Mouse (Mus musculus) hindbrain, embryonic 11.5 days (tissue): ENCODE measurements around the gene Thbs4. TPM values are rescaled to one million over a fixed set of nuclear protein-coding genes. Genes with fewer than 3 reads are reported as not detected.

Experiments used
- ATAC-seq: fragments of 200-750 bp; cut with Nextera tagmentation; 2 replicates; pipeline ENCODE4 v1.8.0; 2017; ENCODE audit warnings: mild to moderate bottlenecking, moderate TSS enrichment, moderate library complexity; ENCODE audit not compliant: low FRiP score
- DNase-seq: peaks from one replicate; pipeline ENCODE4 v3.0.0-alpha.2; 2015; ENCODE audit warnings: low spot score
- H3K27ac ChIP-seq: fragments of 300-500 bp; sonication (generic); 2 replicates; pipeline ENCODE4 v1.5.1; 2014; ENCODE audit warnings: mild to moderate bottlenecking, low read depth, low read length
- H3K27me3 ChIP-seq: fragments of 300-500 bp; sonication (generic); 2 replicates; pipeline ENCODE4 v1.6.1; 2014; ENCODE audit warnings: mild to moderate bottlenecking, low read length, moderate library complexity, mixed read lengths; ENCODE audit not compliant: control insufficient read depth, insufficient read depth
- H3K36me3 ChIP-seq: fragments of 300-500 bp; sonication (generic); 2 replicates; pipeline ENCODE4 v1.6.1; 2014; ENCODE audit warnings: mild to moderate bottlenecking, low read length, moderate library complexity, mixed read lengths; ENCODE audit not compliant: control insufficient read depth, insufficient read depth
- H3K4me1 ChIP-seq: fragments of 300-500 bp; sonication (generic); replicated peaks from 2 replicates; pipeline ENCODE4 v1.6.1; 2014; ENCODE audit warnings: low read length, mixed read lengths; ENCODE audit not compliant: control insufficient read depth, insufficient read depth
- H3K4me2 ChIP-seq: fragments of 300-500 bp; sonication (generic); replicated peaks from 2 replicates; pipeline ENCODE4 v1.6.1; 2014; ENCODE audit warnings: mild to moderate bottlenecking, low read depth, low read length
- H3K4me3 ChIP-seq: fragments of 300-500 bp; sonication (generic); 2 replicates; pipeline ENCODE4 v1.5.1; 2014; ENCODE audit warnings: low read depth, low read length
- H3K9ac ChIP-seq: fragments of 300-500 bp; sonication (generic); 2 replicates; pipeline ENCODE4 v1.6.1; 2014; ENCODE audit warnings: low read depth, low read length
- H3K9me3 ChIP-seq: fragments of 300-500 bp; sonication (generic); 2 replicates; pipeline ENCODE4 v1.6.1; 2016; ENCODE audit warnings: low read length; ENCODE audit not compliant: control insufficient read depth
- WGBS: fragments of 180-500 bp; shearing (Covaris S2); extraction: QIAGEN DNeasy Blood & Tissue Kit; methylation state at CpG from one replicate; pipeline ENCODE4 v1.1.7; 2014; 5-methylcytosine and 5-hydroxymethylcytosine counted together
- polyA plus RNA-seq: library from polyadenylated mRNA; unstranded; fragments of >200 nt; fragmentation: Nextera tagmentation; extraction: Ambion mirVana; gene quantifications from 2 replicates; pipeline ENCODE4 v1.2.1, GENCODE M21; 2014

Thbs4 gene
- polyA plus RNA-seq, 1 experiment from 2014 or later, result 2.1 TPM

DNA sequence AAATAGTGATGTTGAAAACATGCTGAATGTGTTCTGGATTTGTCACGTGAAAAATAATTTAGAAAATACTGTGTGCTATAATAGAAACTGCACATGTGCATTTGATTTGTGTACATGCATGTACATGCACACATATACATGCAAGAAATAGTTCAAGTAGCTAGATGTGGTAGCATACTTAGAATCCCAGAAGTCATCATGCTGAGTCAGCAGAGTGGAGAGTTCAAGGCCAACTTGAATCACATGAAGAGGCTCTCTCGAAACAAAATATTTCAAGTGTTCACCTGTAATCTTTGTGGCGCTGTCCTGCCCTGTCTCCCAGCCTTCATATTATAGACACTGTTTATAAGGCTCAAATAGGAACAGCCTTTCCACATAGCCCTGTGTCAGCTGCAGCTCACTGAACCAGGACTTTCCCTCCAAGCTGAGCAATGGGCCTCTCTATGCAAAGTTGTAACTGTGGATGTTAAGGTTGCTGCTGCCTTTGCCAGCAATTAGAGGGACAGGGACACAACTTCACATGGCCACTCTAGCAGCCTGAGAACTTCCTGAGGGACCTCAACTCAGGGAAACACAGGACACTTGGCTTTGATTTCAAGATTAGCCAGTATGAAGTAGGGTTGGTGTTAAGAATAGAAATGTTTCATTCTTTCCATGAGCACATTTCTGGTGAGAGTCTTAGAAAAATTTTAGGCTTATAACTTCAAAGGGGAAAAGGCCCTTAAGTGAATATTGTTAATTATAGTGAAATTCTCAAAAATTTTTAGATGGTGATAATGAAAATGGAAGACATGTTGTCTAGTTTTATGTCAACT lies 76.6 kb downstream of the Thbs4 start:
- Histone ChIP-seq H3K27me3 (no peaks in the 10 kb centered on the region), H3K4me3 (no peak overlapping the region), H3K9me3 (no peaks in the 10 kb centered on the region), H3K36me3 (no peaks in the 10 kb centered on the region), H3K9ac (no peak overlapping the region), H3K4me2 (no peak overlapping the region), H3K4me1 (no peaks in the 10 kb centered on the region), H3K27ac (no peak overlapping the region)
- 91% methylated on average over 3 of the region's 3 CpGs for WGBS
- ATAC-seq, result no peak
- DNase-seq, result no peak

DNA sequence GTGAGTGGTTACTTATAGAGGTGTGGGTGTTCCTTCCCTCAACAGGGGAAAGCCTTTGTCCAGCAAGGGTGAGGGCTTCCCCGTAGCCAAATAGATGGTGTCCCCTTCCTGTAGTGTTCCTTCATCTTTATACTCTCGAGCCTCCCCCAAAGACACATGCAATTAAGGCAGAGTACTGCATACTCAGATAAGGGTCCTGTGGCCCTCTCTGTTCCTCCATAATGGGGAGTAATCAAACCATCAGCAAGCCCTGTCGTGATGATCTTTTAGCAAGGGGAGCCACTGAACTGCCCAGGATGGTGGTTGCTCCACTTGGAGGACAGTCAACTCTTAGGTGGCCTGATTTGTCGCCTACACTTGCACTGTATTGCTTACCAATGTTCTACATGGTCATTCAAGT lies 82.0 kb downstream of the Thbs4 start:
- Histone ChIP-seq H3K4me2 (no peak overlapping the region), H3K27ac (no peak overlapping the region), H3K27me3 (no peaks in the 10 kb centered on the region), H3K36me3 (no peaks in the 10 kb centered on the region), H3K9ac (no peak overlapping the region), H3K4me3 (no peak overlapping the region), H3K9me3 (no peaks in the 10 kb centered on the region), H3K4me1 (no peaks in the 10 kb centered on the region; the same call in 1 of the 2 replicates)
- DNase-seq (no peak), ATAC-seq (no peak)
- 92% methylated on average over 4 of the region's 4 CpGs for WGBS

DNA sequence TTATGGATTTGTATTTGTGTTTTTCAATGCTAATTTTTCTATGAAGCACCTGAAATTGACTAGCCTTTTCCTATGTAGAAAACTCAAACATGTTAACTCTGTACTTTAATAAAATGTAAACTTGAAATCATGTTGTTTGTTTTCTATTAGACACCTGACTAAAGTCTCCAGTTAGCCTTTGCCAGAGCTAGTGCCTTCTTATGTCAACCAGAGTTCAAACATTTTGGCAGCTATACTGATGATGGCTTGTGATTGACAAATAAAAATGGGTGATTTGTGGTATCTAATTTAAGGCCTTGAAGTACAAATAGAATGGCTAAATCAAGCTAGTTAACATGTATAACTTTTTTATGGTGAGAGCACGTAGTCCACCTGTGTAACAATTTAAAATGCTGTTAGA lies 82.8 kb downstream of the Thbs4 start:
- ATAC-seq, result no peak
- no peak for DNase-seq
- Histone ChIP-seq H3K27me3 (no peaks in the 10 kb centered on the region), H3K9me3 (no peaks in the 10 kb centered on the region), H3K4me2 (no peak overlapping the region), H3K27ac (no peak overlapping the region), H3K9ac (no peak overlapping the region), H3K4me1 (no peaks in the 10 kb centered on the region; the same call in 1 of the 2 replicates), H3K4me3 (no peak overlapping the region), H3K36me3 (no peaks in the 10 kb centered on the region)
- 100% methylated on average over 1 of the region's 1 CpGs for WGBS

DNA sequence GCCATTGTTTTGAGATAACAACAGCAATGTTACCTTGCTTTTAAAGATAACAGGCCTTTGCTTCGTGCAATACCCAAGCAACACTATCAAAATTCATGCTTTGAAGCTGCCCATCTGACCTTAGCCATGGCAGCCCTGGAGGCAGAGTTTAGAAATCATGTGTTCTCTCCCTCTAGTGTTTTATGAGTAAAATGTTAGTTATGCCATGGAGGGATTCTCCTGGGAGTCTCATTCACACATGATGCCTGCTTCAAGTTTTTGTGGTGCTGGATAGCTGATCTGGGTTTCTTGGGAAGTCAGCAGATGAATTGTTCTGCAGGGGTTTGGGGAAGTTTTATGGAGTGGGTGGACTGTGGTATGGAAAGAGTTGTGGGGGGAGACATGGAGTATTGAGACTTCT lies 84.3 kb downstream of the Thbs4 start:
- 52% methylated on average over 1 of the region's 1 CpGs for WGBS
- H3K9me3 ChIP-seq, result no peaks in the 10 kb centered on the region
- ATAC-seq, result no peak

DNA sequence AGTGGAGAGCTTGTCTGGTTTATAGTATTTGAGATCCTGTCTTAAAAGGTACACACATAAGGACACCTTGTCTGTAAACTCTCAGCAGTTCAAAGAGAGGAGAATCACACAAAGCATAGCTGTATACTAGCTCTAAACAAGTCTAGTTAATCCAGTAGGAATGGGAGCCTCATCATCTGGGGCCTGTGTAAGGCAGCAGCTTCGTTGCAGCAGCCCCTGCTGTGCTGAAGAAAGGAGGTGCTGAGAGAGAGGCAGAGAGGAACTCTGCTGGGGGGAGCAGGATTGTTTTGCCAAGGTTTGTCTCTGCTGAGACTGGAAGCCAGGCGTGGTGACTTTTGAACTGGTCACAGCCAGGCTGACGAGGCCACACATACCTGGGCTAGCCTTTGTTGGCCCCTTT lies 85.1 kb downstream of the Thbs4 start:
- no peak overlapping the region for H3K27ac ChIP-seq
- no peak overlapping the region for H3K4me3 ChIP-seq
- H3K27me3 ChIP-seq, result no peaks in the 10 kb centered on the region
- no peak overlapping the region for H3K4me2 ChIP-seq
- H3K9ac ChIP-seq, result no peak overlapping the region
- no peaks in the 10 kb centered on the region for H3K9me3 ChIP-seq
- 0 out of 2 replicates have a peak, but pooled peaks have one; percentile 27 for ATAC-seq
- 15% methylated on average over 3 of the region's 3 CpGs for WGBS
- no peak for DNase-seq
- no peaks in the 10 kb centered on the region for H3K36me3 ChIP-seq
- no peaks in the 10 kb centered on the region; the same call in 1 of the 2 replicates for H3K4me1 ChIP-seq

More for the DNA sequence above, 84.3 kb downstream of the Thbs4 start:
- Histone ChIP-seq H3K4me2 (no peak overlapping the region), H3K27ac (no peak overlapping the region), H3K9ac (no peak overlapping the region), H3K36me3 (no peaks in the 10 kb centered on the region), H3K4me3 (no peak overlapping the region), H3K4me1 (no peaks in the 10 kb centered on the region; the same call in 1 of the 2 replicates), H3K27me3 (no peaks in the 10 kb centered on the region)
- DNase-seq, result no peak

DNA sequence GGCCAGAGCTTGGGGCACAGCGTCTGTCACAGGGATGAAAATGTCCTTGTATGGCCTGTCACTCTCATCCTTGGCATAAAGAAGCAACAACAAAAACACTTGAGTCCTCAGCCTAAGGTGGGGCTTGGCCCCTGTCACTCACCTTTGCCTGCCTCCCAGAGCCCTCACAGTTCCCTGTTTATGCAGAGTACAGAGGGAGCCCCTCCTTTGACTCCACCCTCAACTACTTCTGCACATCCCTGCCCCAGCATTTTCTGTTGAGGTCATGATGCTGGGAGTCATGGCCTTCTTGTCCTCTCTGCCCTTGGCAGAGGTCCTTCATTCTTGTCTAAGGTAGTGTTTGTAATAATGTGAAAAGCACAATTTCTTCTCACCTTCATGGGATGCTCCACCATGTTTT lies 86.2 kb downstream of the Thbs4 start:
- H3K4me1 ChIP-seq, result no peaks in the 10 kb centered on the region; the same call in 1 of the 2 replicates
- H3K27me3 ChIP-seq, result no peaks in the 10 kb centered on the region
- ATAC-seq (no peak), DNase-seq (no peak)
- H3K36me3 ChIP-seq, result no peaks in the 10 kb centered on the region
- no peak overlapping the region for H3K4me2 ChIP-seq
- WGBS, result 61% methylated on average over 1 of the region's 1 CpGs
- no peak overlapping the region for H3K27ac ChIP-seq
- no peak overlapping the region for H3K4me3 ChIP-seq
- H3K9me3 ChIP-seq, result no peaks in the 10 kb centered on the region
- H3K9ac ChIP-seq, result no peak overlapping the region

DNA sequence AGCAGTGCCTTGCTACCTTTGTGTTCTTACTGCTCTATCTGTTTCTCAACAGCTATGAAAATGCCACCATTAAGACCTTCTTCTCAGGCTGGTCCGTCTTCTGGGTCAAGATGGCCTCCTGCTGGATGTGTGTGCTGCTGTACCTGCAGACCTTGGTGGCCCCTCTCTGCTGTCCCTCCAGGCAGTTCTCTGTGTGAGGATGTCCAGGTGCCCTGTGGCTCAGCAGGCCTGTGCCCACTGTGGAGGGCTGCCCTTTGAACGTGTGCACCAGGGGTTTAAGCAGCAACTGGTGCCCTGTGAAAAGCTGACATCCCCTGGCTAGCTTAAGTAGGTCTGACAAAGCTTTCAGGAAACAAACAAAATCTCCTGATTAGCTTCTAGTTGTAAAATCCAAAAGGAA lies 86.7 kb downstream of the Thbs4 start:
- H3K9ac ChIP-seq, result no peak overlapping the region
- H3K4me1 ChIP-seq, result no peaks in the 10 kb centered on the region; the same call in 1 of the 2 replicates
- H3K27ac ChIP-seq, result no peak overlapping the region
- H3K27me3 ChIP-seq, result no peaks in the 10 kb centered on the region
- DNase-seq, result no peak
- no peak for ATAC-seq
- WGBS, result 62% methylated on average over 2 of the region's 2 CpGs
- no peaks in the 10 kb centered on the region for H3K36me3 ChIP-seq
- no peaks in the 10 kb centered on the region for H3K9me3 ChIP-seq
- no peak overlapping the region for H3K4me2 ChIP-seq
- H3K4me3 ChIP-seq, result no peak overlapping the region

DNA sequence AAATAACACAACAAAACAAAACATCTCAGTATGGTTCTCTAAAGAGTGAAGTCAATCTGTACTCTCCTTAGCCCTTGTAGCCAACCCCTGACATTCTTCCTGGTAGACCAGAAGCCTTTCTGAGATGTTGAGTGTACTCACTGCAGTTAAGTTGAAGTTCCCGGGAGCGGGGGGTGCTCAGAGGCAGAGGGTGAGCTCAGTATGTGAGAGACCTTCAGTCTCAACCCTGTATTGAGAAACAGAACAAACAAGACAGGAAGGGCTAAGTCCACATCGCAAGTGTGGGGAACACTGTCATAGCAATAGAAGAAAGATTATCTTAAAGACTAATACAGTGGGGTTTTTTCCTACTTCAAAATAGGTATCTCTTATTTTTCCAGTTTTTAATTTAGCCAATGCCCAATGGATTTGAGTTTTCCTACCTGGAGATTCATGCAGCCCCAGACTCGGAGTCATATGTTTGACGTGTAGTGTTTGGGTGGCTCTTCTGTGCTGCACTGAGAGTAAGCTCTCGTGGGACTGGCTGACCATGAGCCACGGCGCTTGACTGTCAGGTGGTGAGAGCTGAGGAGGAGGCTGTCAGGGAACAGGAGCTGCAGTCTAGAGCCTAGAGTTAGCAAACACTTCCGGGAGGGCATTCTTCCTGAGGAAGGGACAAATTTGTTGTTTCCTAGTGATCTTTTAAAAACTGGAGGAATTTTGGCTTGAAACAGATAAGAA lies 88.1 kb downstream of the Thbs4 start:
- Histone ChIP-seq H3K9ac (no peak overlapping the region), H3K9me3 (no peaks in the 10 kb centered on the region), H3K27ac (no peak overlapping the region), H3K4me3 (no peak overlapping the region), H3K36me3 (no peaks in the 10 kb centered on the region), H3K4me1 (no peaks in the 10 kb centered on the region; the same call in 1 of the 2 replicates), H3K27me3 (no peaks in the 10 kb centered on the region), H3K4me2 (no peak overlapping the region)
- 86% methylated on average over 9 of the region's 9 CpGs for WGBS
- no peak for ATAC-seq
- no peak for DNase-seq
